Mouse (Mus musculus): ENCODE measurements around the gene Trarg1. TPM values are rescaled to one million over a fixed set of nuclear protein-coding genes. Genes with fewer than 3 reads are reported as not detected.

The Trarg1 gene
- polyA plus RNA-seq, 1 experiment from 2014 or later: 0.19 TPM

DNA sequence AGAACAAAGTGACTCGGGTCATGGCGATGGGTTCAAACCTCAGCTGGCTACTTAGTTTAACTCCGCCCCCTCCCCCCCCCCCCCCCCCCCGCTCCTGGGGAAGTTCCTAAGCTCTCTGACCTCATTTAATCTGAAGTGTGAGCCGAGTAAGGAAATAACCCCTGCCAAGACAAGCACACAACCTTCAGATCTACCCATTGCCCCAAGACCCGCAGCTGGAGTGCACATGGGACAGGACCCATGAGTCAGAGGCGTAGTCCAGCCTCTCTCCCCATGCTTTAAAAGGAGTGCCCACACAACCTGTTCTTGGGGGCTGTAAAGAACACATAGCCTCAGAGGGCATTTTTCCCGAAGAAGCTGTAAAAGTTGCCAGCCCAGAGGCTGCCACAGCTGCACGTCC lies 20.0 kb downstream of the Trarg1 start:
- no peaks in the 10 kb centered on the region for H3K36me3 ChIP-seq (ENCODE audit: control insufficient read depth, insufficient read depth, low read length)
- H3K27ac ChIP-seq (ENCODE audit: low read depth): no peak overlapping the region
- H3K4me3 ChIP-seq (ENCODE audit: low read depth, low read length): no peak overlapping the region
- H3K4me2 ChIP-seq (ENCODE audit: low read length): no peak overlapping the region; the same call in 1 of the 2 replicates
- no peak for ATAC-seq (replicated peaks; ENCODE audit: low FRiP score, low TSS enrichment, low read depth)
- H3K9me3 ChIP-seq (ENCODE audit: control insufficient read depth, low read length): no peaks in the 10 kb centered on the region
- no peaks in the 10 kb centered on the region for H3K27me3 ChIP-seq (replicated peaks; ENCODE audit: control insufficient read depth, insufficient read depth, low read length)
- WGBS: 53% methylated on average over 9 of the region's 9 CpGs
- H3K4me1 ChIP-seq (replicated peaks; ENCODE audit: control insufficient read depth, insufficient read depth, low read length): no peaks in the 10 kb centered on the region
- no peak for DNase-seq (ENCODE audit: low spot score)
- no peak overlapping the region for H3K9ac ChIP-seq (ENCODE audit: low read length)

GRCm38 (mm10) chr11:76707656-76708055 lies 28.0 kb downstream of the Trarg1 start:
- no peak for ATAC-seq (replicated peaks; ENCODE audit: low FRiP score, low TSS enrichment, low read depth)
- Histone ChIP-seq H3K9ac (ENCODE audit: low read length) (no peak overlapping the region), H3K36me3 (ENCODE audit: control insufficient read depth, insufficient read depth, low read length) (no peaks in the 10 kb centered on the region), H3K9me3 (ENCODE audit: control insufficient read depth, low read length) (peaks cover 9% of the 10 kb centered on the region; the same call in 1 of the 2 replicates), H3K27ac (ENCODE audit: low read depth) (no peak overlapping the region), H3K4me3 (ENCODE audit: low read depth, low read length) (no peak overlapping the region), H3K4me1 (replicated peaks; ENCODE audit: control insufficient read depth, insufficient read depth, low read length) (0 out of 2 replicates have a peak, but pooled peaks cover 3% of the 10 kb centered on the region), H3K27me3 (replicated peaks; ENCODE audit: control insufficient read depth, insufficient read depth, low read length) (no peaks in the 10 kb centered on the region), H3K4me2 (ENCODE audit: low read length) (no peak overlapping the region)
- no peak for DNase-seq (ENCODE audit: low spot score)
- 88% methylated on average over 3 of the region's 3 CpGs for WGBS

- H3K9me3 ChIP-seq (ENCODE audit: control insufficient read depth, low read length): peaks cover 9% of the 10 kb centered on the region; the same call in 1 of the 2 replicates
- DNase-seq (ENCODE audit: low spot score) (no peak), ATAC-seq (replicated peaks; ENCODE audit: low FRiP score, low TSS enrichment, low read depth) (no peak)
- H3K36me3 ChIP-seq (ENCODE audit: control insufficient read depth, insufficient read depth, low read length): no peaks in the 10 kb centered on the region
- no peak overlapping the region for H3K4me2 ChIP-seq (ENCODE audit: low read length)
- no peaks in the 10 kb centered on the region for H3K27me3 ChIP-seq (replicated peaks; ENCODE audit: control insufficient read depth, insufficient read depth, low read length)
- 0 out of 2 replicates have a peak, but pooled peaks cover 3% of the 10 kb centered on the region for H3K4me1 ChIP-seq (replicated peaks; ENCODE audit: control insufficient read depth, insufficient read depth, low read length)
- H3K4me3 ChIP-seq (ENCODE audit: low read depth, low read length): no peak overlapping the region
- no peak overlapping the region for H3K9ac ChIP-seq (ENCODE audit: low read length)
- 91% methylated on average over 1 of the region's 1 CpGs for WGBS
- no peak overlapping the region for H3K27ac ChIP-seq (ENCODE audit: low read depth)
These were observed 28.5 kb downstream of the Trarg1 start for GRCm38 (mm10) chr11:76708066-76708465.

DNA sequence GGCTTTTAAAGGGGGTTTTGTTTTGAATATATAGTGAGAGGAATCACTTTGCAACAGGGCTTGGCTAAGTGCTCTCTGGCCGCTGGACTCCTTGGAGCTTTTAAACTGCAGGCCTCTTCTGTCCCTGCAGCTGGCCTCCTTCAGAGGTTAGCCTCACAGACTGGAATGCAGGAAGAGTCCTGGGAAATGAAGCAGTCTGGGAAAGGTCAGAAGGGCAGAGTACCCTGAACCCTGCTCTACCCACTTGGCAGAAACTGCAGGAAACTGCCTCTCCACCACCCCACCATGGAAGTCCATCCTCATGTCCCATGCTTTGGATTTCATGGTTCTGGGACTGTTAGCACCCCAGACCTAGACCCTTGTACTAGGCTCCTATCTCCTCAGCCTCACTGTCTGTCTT lies 29.3 kb downstream of the Trarg1 start:
- no peaks in the 10 kb centered on the region for H3K36me3 ChIP-seq (ENCODE audit: control insufficient read depth, insufficient read depth, low read length)
- 37% methylated on average over 1 of the region's 1 CpGs for WGBS
- ATAC-seq (replicated peaks; ENCODE audit: low FRiP score, low TSS enrichment, low read depth): no peak

DNA sequence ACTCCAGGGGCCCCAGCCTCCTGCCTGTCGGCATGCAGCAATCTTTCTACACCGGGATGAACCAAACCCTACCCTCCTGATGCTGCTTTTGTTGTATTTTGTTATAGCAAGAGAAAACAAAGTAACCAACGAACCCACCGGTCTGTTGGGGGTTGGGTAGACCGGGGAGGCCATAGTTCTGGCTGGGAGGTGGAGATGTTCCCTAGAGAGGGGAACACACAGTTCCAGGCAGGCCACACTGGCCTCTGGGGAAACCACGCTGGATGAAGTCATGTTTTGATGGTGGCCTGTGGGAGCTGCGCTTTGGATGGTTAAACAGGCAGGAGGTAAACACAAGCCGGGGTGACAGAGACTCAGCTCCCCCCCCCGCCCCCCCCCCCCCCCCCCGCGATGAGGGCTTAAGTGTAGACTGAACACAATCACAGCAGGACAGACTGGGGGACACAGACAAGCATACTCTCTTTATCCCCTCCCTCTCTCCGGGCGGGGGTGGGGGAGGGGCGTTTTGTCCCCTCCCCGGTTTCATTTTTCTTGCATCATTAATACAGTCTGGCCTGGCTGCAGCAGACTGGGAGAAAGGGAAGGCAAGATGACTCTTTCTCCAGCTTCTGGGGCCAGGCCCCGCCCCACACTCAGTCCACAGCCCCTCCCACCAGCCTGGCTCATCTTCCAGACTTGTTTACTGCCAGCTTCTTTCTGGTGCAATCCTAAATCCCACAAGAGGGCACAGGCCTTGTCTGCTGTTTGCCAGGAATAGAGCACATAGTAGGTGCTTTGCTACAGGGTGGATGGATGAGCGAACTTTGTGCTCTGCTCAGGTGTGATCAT lies 30.2 kb downstream of the Trarg1 start:
- H3K27ac ChIP-seq (ENCODE audit: low read depth): no peak overlapping the region
- H3K9me3 ChIP-seq (ENCODE audit: control insufficient read depth, low read length): peaks cover 9% of the 10 kb centered on the region; the same call in 1 of the 2 replicates
- no peaks in the 10 kb centered on the region for H3K27me3 ChIP-seq (replicated peaks; ENCODE audit: control insufficient read depth, insufficient read depth, low read length)
- H3K4me2 ChIP-seq (ENCODE audit: low read length): no peak overlapping the region
- no peak overlapping the region for H3K9ac ChIP-seq (ENCODE audit: low read length)
- no peaks in the 10 kb centered on the region for H3K36me3 ChIP-seq (ENCODE audit: control insufficient read depth, insufficient read depth, low read length)
- H3K4me3 ChIP-seq (ENCODE audit: low read depth, low read length): no peak overlapping the region
- ATAC-seq (replicated peaks; ENCODE audit: low FRiP score, low TSS enrichment, low read depth) (no peak), DNase-seq (ENCODE audit: low spot score) (no peak)
- 29% methylated on average over 13 of the region's 17 CpGs for WGBS
- H3K4me1 ChIP-seq (replicated peaks; ENCODE audit: control insufficient read depth, insufficient read depth, low read length): 0 out of 2 replicates have a peak, but pooled peaks cover 3% of the 10 kb centered on the region

More for the DNA sequence above, 29.3 kb downstream of the Trarg1 start:
- Histone ChIP-seq H3K9ac (ENCODE audit: low read length) (no peak overlapping the region), H3K27ac (ENCODE audit: low read depth) (no peak overlapping the region), H3K9me3 (ENCODE audit: control insufficient read depth, low read length) (peaks cover 9% of the 10 kb centered on the region; the same call in 1 of the 2 replicates), H3K4me1 (replicated peaks; ENCODE audit: control insufficient read depth, insufficient read depth, low read length) (0 out of 2 replicates have a peak, but pooled peaks cover 3% of the 10 kb centered on the region), H3K4me2 (ENCODE audit: low read length) (no peak overlapping the region), H3K4me3 (ENCODE audit: low read depth, low read length) (no peak overlapping the region), H3K27me3 (replicated peaks; ENCODE audit: control insufficient read depth, insufficient read depth, low read length) (no peaks in the 10 kb centered on the region)
- DNase-seq (ENCODE audit: low spot score): no peak

- Histone ChIP-seq H3K9ac (ENCODE audit: low read length) (no peak overlapping the region), H3K9me3 (ENCODE audit: control insufficient read depth, low read length) (no peaks in the 10 kb centered on the region), H3K36me3 (ENCODE audit: control insufficient read depth, insufficient read depth, low read length) (no peaks in the 10 kb centered on the region), H3K27me3 (replicated peaks; ENCODE audit: control insufficient read depth, insufficient read depth, low read length) (no peaks in the 10 kb centered on the region), H3K4me3 (ENCODE audit: low read depth, low read length) (no peak overlapping the region), H3K4me2 (ENCODE audit: low read length) (no peak overlapping the region), H3K4me1 (replicated peaks; ENCODE audit: control insufficient read depth, insufficient read depth, low read length) (no peaks in the 10 kb centered on the region), H3K27ac (ENCODE audit: low read depth) (no peak overlapping the region)
- no peak for ATAC-seq (replicated peaks; ENCODE audit: low FRiP score, low TSS enrichment, low read depth)
- no peak for DNase-seq (ENCODE audit: low spot score)
- 63% methylated on average over 4 of the region's 4 CpGs for WGBS
These were observed 37.4 kb downstream of the Trarg1 start for GRCm38 (mm10) chr11:76717000-76717399.

DNA sequence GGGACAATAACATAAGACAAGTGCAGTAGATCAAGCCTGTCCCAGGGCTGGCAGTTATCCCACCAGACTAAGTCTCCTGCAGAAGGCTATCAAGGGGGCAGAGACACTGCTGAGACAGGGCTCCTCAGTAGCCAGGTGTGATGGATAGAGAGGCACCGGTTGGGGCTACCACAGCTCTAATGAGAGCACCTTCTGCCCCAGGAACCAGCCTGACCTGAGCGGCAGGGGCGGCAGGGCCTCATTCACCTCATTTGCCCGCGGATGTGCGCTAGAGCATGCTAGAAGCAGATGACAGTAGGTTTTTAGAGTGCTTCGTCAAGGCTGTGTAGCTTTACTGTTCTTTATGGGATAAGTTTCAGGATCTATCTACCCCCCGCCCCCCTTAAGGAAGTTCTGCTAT lies 44.3 kb downstream of the Trarg1 start:
- Histone ChIP-seq H3K4me2 (ENCODE audit: low read length) (no peak overlapping the region), H3K9ac (ENCODE audit: low read length) (no peak overlapping the region), H3K27ac (ENCODE audit: low read depth) (no peak overlapping the region), H3K4me1 (replicated peaks; ENCODE audit: control insufficient read depth, insufficient read depth, low read length) (no peaks in the 10 kb centered on the region), H3K36me3 (ENCODE audit: control insufficient read depth, insufficient read depth, low read length) (peaks cover 15% of the 10 kb centered on the region), H3K27me3 (replicated peaks; ENCODE audit: control insufficient read depth, insufficient read depth, low read length) (no peaks in the 10 kb centered on the region), H3K4me3 (ENCODE audit: low read depth, low read length) (no peak overlapping the region), H3K9me3 (ENCODE audit: control insufficient read depth, low read length) (no peaks in the 10 kb centered on the region)
- 77% methylated on average over 8 of the region's 8 CpGs for WGBS
- ATAC-seq (replicated peaks; ENCODE audit: low FRiP score, low TSS enrichment, low read depth) (no peak), DNase-seq (ENCODE audit: low spot score) (no peak)

DNA sequence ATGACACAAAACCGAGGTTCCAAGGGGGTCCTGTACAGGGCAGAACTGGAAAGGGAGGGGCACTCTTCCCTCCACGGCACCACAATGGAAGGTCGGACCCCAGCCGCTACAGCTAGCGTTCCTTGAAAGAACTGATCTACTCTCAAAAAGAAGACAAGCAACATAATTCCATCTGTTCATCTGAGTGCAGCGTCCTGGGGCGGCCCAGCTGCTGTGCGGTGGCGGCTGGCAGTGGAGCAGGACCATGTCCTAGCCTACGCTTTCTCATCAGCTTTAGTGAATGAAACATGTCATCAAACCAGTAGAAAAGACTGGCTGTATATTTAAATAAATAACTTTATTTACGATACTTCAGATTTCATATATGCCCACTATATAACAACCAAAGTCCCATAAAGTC lies 48.5 kb downstream of the Trarg1 start:
- H3K9me3 ChIP-seq (ENCODE audit: control insufficient read depth, low read length): no peaks in the 10 kb centered on the region
- H3K4me1 ChIP-seq (replicated peaks; ENCODE audit: control insufficient read depth, insufficient read depth, low read length): no peaks in the 10 kb centered on the region
- H3K27ac ChIP-seq (ENCODE audit: low read depth): no peak overlapping the region
- H3K36me3 ChIP-seq (ENCODE audit: control insufficient read depth, insufficient read depth, low read length): peaks cover 46% of the 10 kb centered on the region
- H3K9ac ChIP-seq (ENCODE audit: low read length): no peak overlapping the region
- ATAC-seq (replicated peaks; ENCODE audit: low FRiP score, low TSS enrichment, low read depth): no peak
- WGBS: 94% methylated on average over 11 of the region's 11 CpGs
- no peak overlapping the region for H3K4me3 ChIP-seq (ENCODE audit: low read depth, low read length)
- H3K4me2 ChIP-seq (ENCODE audit: low read length): no peak overlapping the region
- H3K27me3 ChIP-seq (replicated peaks; ENCODE audit: control insufficient read depth, insufficient read depth, low read length): no peaks in the 10 kb centered on the region
- no peak for DNase-seq (ENCODE audit: low spot score)

DNA sequence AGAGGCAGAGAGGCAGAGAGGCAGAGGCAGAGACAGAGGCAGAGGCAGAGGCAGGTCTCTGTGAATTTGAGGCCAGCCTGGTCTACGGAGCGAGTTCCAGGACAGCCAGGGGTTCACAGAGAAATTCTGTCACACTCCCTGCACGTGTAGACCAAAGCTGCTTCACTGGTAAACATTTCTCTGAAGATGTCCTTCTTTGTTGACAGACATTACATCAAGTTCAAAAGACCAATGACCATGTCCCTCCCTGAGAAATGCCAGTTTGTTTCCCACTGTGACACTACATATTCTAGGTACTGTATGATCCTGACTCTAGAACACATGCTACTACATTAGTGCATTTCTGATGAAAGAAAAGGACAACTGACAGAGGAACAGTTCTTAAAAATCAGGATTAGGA lies 51.0 kb downstream of the Trarg1 start:
- H3K27ac ChIP-seq (ENCODE audit: low read depth): no peak overlapping the region
- no peak overlapping the region for H3K4me2 ChIP-seq (ENCODE audit: low read length)
- WGBS: 80% methylated on average over 3 of the region's 3 CpGs
- no peaks in the 10 kb centered on the region for H3K9me3 ChIP-seq (ENCODE audit: control insufficient read depth, low read length)
- H3K4me1 ChIP-seq (replicated peaks; ENCODE audit: control insufficient read depth, insufficient read depth, low read length): no peaks in the 10 kb centered on the region
- no peak overlapping the region for H3K4me3 ChIP-seq (ENCODE audit: low read depth, low read length)
- ATAC-seq (replicated peaks; ENCODE audit: low FRiP score, low TSS enrichment, low read depth) (no peak), DNase-seq (ENCODE audit: low spot score) (no peak)
- no peak overlapping the region for H3K9ac ChIP-seq (ENCODE audit: low read length)
- peaks cover 71% of the 10 kb centered on the region for H3K36me3 ChIP-seq (ENCODE audit: control insufficient read depth, insufficient read depth, low read length)
- H3K27me3 ChIP-seq (replicated peaks; ENCODE audit: control insufficient read depth, insufficient read depth, low read length): no peaks in the 10 kb centered on the region

All from intestine, embryonic 14.5 days (tissue).